Comparison of ENCODE assay signal across 23 mouse cellular contexts in the genomic region with DNA sequence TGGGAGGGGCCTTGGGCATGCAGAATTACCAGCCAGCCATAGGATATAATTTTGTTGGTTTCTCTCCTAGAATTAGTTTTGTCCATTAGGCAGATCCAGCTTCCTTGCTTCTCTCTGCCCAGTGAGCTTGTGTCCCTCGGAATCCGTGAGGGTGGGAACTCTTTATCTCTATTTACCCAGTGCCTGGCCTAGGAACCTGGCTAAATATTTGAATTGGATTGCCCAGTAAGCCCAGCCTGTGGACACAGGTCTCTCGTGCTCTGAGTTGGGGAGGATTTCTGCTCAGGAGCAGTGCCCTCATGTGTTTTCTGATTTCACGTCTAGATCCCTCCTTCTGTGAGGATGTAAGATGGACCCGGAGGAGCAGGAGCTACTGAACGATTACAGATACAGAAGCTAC. TPM values are rescaled to one million over a fixed set of nuclear protein-coding genes. Genes with fewer than 3 reads are reported as not detected.
DNase-seq lines count a peak whose midpoint lies in the region; ATAC-seq and TF ChIP-seq lines count a peak whose summit lies in the region.
"Had no signal": no experiment of that assay in that cellular context is flagged by ENCODE, and none has a peak within 500 bp of the region (broad histone marks: within the 10 kb centered on the region; RNA-seq: fewer than 3 reads in every experiment).

No protein-coding gene starts in this region.

- no peak for TF ChIP-seq POLR2A in lung, adult 2 months (IDR thresholded peaks at IDR 0.05; ENCODE audit: borderline replicate concordance, extremely low read depth, low read depth, low read length)

- no peaks in the 10 kb centered on the region for H3K27me3 ChIP-seq in lung, postnatal 0 days (replicated peaks; ENCODE audit: insufficient read depth, low read length)
- no peaks in the 10 kb centered on the region for H3K27me3 ChIP-seq in intestine, embryonic 15.5 days (replicated peaks)
- H3K27me3 ChIP-seq: hindbrain, embryonic 15.5 days; neural tube, embryonic 15.5 days had no signal

- H3K9ac ChIP-seq in lung, postnatal 0 days (replicated peaks; ENCODE audit: low read depth) = no peak overlapping the region
- no peak overlapping the region for H3K9ac ChIP-seq in intestine, embryonic 15.5 days
- H3K9ac ChIP-seq: embryonic facial prominence, embryonic 15.5 days; forebrain, embryonic 12.5 days; heart, embryonic 13.5 days; hindbrain, embryonic 15.5 days; neural tube, embryonic 15.5 days had no signal

- no peaks in the 10 kb centered on the region for H3K36me3 ChIP-seq in lung, postnatal 0 days (ENCODE audit: insufficient read depth, low read length)
- H3K36me3 ChIP-seq in intestine, embryonic 15.5 days = no peaks in the 10 kb centered on the region
- H3K36me3 ChIP-seq: embryonic facial prominence, embryonic 15.5 days; forebrain, embryonic 12.5 days; G1E; heart, embryonic 13.5 days; hindbrain, embryonic 15.5 days; limb, embryonic 10.5 days had no signal

- TF ChIP-seq CTCF in lung, adult 2 months (IDR thresholded peaks at IDR 0.05; ENCODE audit: insufficient read depth, low read length) = no peak
- TF ChIP-seq CTCF in lung, postnatal 0 days (IDR thresholded peaks at IDR 0.05) = no peak

- no peak for ATAC-seq in lung, postnatal 0 days
- no peak for ATAC-seq in intestine, embryonic 15.5 days
- ATAC-seq: CD4-positive, CD25-positive, alpha-beta regulatory T cell, adult 4 months had no signal

- H3K9me3 ChIP-seq in lung, postnatal 0 days (ENCODE audit: low read length) = no peaks in the 10 kb centered on the region
- H3K9me3 ChIP-seq in intestine, embryonic 15.5 days = no peaks in the 10 kb centered on the region
- H3K9me3 ChIP-seq: embryonic facial prominence, embryonic 15.5 days; forebrain, embryonic 12.5 days; G1E; heart, embryonic 13.5 days; hindbrain, embryonic 15.5 days; limb, embryonic 10.5 days; neural tube, embryonic 15.5 days had no signal

- peak overlapping the region; percentile 38; the same call in 1 of the 2 replicates for H3K27ac ChIP-seq in lung, postnatal 0 days (ENCODE audit: low read length)
- no peak overlapping the region for H3K27ac ChIP-seq in intestine, embryonic 15.5 days
- H3K27ac ChIP-seq: embryonic facial prominence, embryonic 15.5 days; forebrain, embryonic 12.5 days; heart, embryonic 13.5 days; hindbrain, embryonic 15.5 days; left cerebral cortex, adult 2 months; limb, embryonic 10.5 days; neural tube, embryonic 15.5 days had no signal

- DNase-seq in cerebellum, adult 11 months = peak; percentile 8
- no peak for DNase-seq in cerebellum, postnatal 4 days (ENCODE audit: low spot score in 2 of 2)
- DNase-seq in lung, adult 2 months = peak; percentile 26
- DNase-seq in lung, postnatal 4 days = no peak
- peak; percentile 26 for DNase-seq in lung, postnatal 0 days (ENCODE audit: low spot score)
- DNase-seq in kidney, postnatal 4 days = no peak
- no peak for DNase-seq in spleen, postnatal 14 days (ENCODE audit: low spot score in 2 of 2)
- DNase-seq: embryo, embryonic 11 days; heart, postnatal 36 days; kidney, adult 11 months; kidney, postnatal 10 days; midbrain, embryonic 14.5 days had no signal

- no peak overlapping the region for H3K4me2 ChIP-seq in lung, postnatal 0 days (replicated peaks; ENCODE audit: low read depth, low read length)
- H3K4me2 ChIP-seq in intestine, embryonic 15.5 days (replicated peaks) = no peak overlapping the region
- H3K4me2 ChIP-seq: embryonic facial prominence, embryonic 15.5 days; forebrain, embryonic 12.5 days; heart, embryonic 13.5 days; hindbrain, embryonic 15.5 days; neural tube, embryonic 15.5 days had no signal

- peaks cover 24% of the 10 kb centered on the region for H3K4me1 ChIP-seq in lung, adult 2 months (ENCODE audit: control insufficient read depth, insufficient read depth, low read length)
- peaks cover 8% of the 10 kb centered on the region; the same call in 1 of the 2 replicates for H3K4me1 ChIP-seq in lung, postnatal 0 days (ENCODE audit: insufficient read depth, low read depth, low read length)
- H3K4me1 ChIP-seq in intestine, embryonic 15.5 days (replicated peaks) = peaks cover 11% of the 10 kb centered on the region; the same call in 1 of the 2 replicates

- TF ChIP-seq EP300 in lung, postnatal 0 days (IDR thresholded peaks at IDR 0.05) = no peak

- H3K4me3 ChIP-seq in lung, adult 2 months (replicated peaks; ENCODE audit: extremely low read depth, low read depth, low read length) = no peak overlapping the region
- H3K4me3 ChIP-seq in lung, postnatal 0 days (ENCODE audit: low read depth, low read length) = no peak overlapping the region
- no peak overlapping the region for H3K4me3 ChIP-seq in intestine, embryonic 15.5 days (replicated peaks)
- H3K4me3 ChIP-seq: embryonic facial prominence, embryonic 15.5 days; forebrain, embryonic 12.5 days; heart, embryonic 13.5 days; hindbrain, embryonic 15.5 days; left cerebral cortex, adult 2 months; limb, embryonic 10.5 days; myocyte; neural tube, embryonic 15.5 days had no signal

- WGBS in lung, adult 2 months = 76% methylated on average over 6 of the region's 6 CpGs
- WGBS in lung, postnatal 0 days = 58% methylated on average over 6 of the region's 6 CpGs
- WGBS in intestine, embryonic 15.5 days = 66% methylated on average over 6 of the region's 6 CpGs

RNA-seq across cellular contexts. Expression of a gene that starts 4.1 kb away (rescaled TPM):
- polyA plus RNA-seq in lung, adult 2 months (2012; rRNA removed) = 61.2 and 68.3 TPM in 2 replicates
- 14.8 and 19.8 TPM in 2 replicates for polyA plus RNA-seq in lung, postnatal 0 days (2015; fragmentation: Nextera tagmentation; extraction: Ambion mirVana)
- 11.6 and 14.4 TPM in 2 replicates for polyA plus RNA-seq in intestine, embryonic 15.5 days (2015; fragmentation: Nextera tagmentation; extraction: Ambion mirVana)

RNA-seq across cellular contexts. Expression of a gene that starts 32.8 kb away (rescaled TPM):
- 25.7 and 31.6 TPM in 2 replicates for polyA plus RNA-seq in lung, adult 2 months (2012; rRNA removed)
- 14.4 TPM in 2 replicates for polyA plus RNA-seq in lung, postnatal 0 days (2015; fragmentation: Nextera tagmentation; extraction: Ambion mirVana)
- 2.1 and 2.4 TPM in 2 replicates for polyA plus RNA-seq in intestine, embryonic 15.5 days (2015; fragmentation: Nextera tagmentation; extraction: Ambion mirVana)
- polyA plus RNA-seq: CD4-positive, CD25-positive, alpha-beta regulatory T cell, adult 4 months; G1E had no signal

Comparison
In these comparisons a context has a peak if more than half of its experiments do, and no peak if none do; other contexts are left out.
1. DNase-seq: peak in cerebellum, adult 11 months (single experiment), lung, adult 2 months (single experiment) and lung, postnatal 0 days (single experiment); none in cerebellum, postnatal 4 days (0 of 2), lung, postnatal 4 days (0 of 2), kidney, postnatal 4 days (0 of 2) and spleen, postnatal 14 days (0 of 2).